Mouse (Mus musculus) embryonic facial prominence, embryonic 11.5 days (tissue): Measurements from ENCODE around the gene Xxylt1. TPM values are rescaled to one million over a fixed set of nuclear protein-coding genes. Genes with fewer than 3 reads are reported as not detected.

Experiments used
- ATAC-seq: fragments of 200-750 bp; cut with Nextera tagmentation; replicated peaks from 2 replicates; pipeline ENCODE4 v1.8.0; 2017; ENCODE audit warnings: low read depth; ENCODE audit not compliant: insufficient number of reproducible peaks, low FRiP score, low TSS enrichment
- DNase-seq: peaks from one replicate; pipeline ENCODE4 v3.0.0-alpha.2; 2015; ENCODE audit warnings: low spot score
- H3K27ac ChIP-seq: fragments of 300-500 bp; sonication (generic); replicated peaks from 2 replicates; pipeline ENCODE4 v1.5.1; 2014; ENCODE audit warnings: mild to moderate bottlenecking, low read depth, low read length, control low read depth
- H3K27me3 ChIP-seq: fragments of 300-500 bp; sonication (generic); 2 replicates; pipeline ENCODE4 v1.6.1; 2014; ENCODE audit warnings: mild to moderate bottlenecking, low read length, moderate library complexity, mixed read lengths; ENCODE audit not compliant: control insufficient read depth, insufficient read depth
- H3K36me3 ChIP-seq: fragments of 300-500 bp; sonication (generic); replicated peaks from 2 replicates; pipeline ENCODE4 v1.6.1; 2014; ENCODE audit warnings: low read depth, mild to moderate bottlenecking, low read length, moderate library complexity, mixed read lengths; ENCODE audit not compliant: control insufficient read depth, insufficient read depth
- H3K4me1 ChIP-seq: fragments of 300-500 bp; sonication (generic); 2 replicates; pipeline ENCODE4 v1.6.1; 2014; ENCODE audit warnings: low read length, mixed read lengths; ENCODE audit not compliant: control insufficient read depth, insufficient read depth
- H3K4me2 ChIP-seq: fragments of 300-500 bp; sonication (generic); 2 replicates; pipeline ENCODE4 v1.6.1; 2014; ENCODE audit warnings: low read depth, mild to moderate bottlenecking, control low read depth, low read length, moderate library complexity
- H3K4me3 ChIP-seq: fragments of 300-500 bp; sonication (generic); 2 replicates; pipeline ENCODE4 v1.5.1; 2014; ENCODE audit warnings: low read depth, low read length, control low read depth
- H3K9ac ChIP-seq: fragments of 300-500 bp; sonication (generic); replicated peaks from 2 replicates; pipeline ENCODE4 v1.6.1; 2014; ENCODE audit warnings: mild to moderate bottlenecking, control low read depth, low read length
- H3K9me3 ChIP-seq: fragments of 300-500 bp; sonication (generic); replicated peaks from 2 replicates; pipeline ENCODE4 v1.6.1; 2016; ENCODE audit warnings: mild to moderate bottlenecking, low read length, inconsistent platforms, mixed read lengths; ENCODE audit not compliant: control insufficient read depth
- WGBS: fragments of 180-500 bp; shearing (Covaris S2); extraction: QIAGEN DNeasy Blood & Tissue Kit; methylation state at CpG from one replicate; pipeline ENCODE4 v1.1.7; 2014; 5-methylcytosine and 5-hydroxymethylcytosine counted together
- polyA plus RNA-seq: library from polyadenylated mRNA; unstranded; fragments of >200 nt; fragmentation: Nextera tagmentation; extraction: Ambion mirVana; gene quantifications from 2 replicates; pipeline ENCODE4 v1.2.1, GENCODE M21; 2014

Gene Xxylt1
- polyA plus RNA-seq, 1 experiment from 2014 or later, result 16.3 TPM

GRCm38 (mm10) chr16:30971950-30972541 is 109.2 kb downstream of the Xxylt1 start:
- H3K27ac ChIP-seq, result no peak overlapping the region
- 86% methylated on average over 18 of the region's 18 CpGs for WGBS
- H3K4me1 ChIP-seq, result peaks cover 6% of the 10 kb centered on the region
- no peak overlapping the region for H3K4me2 ChIP-seq
- ATAC-seq, result no peak
- no peaks in the 10 kb centered on the region for H3K36me3 ChIP-seq
- no peaks in the 10 kb centered on the region for H3K9me3 ChIP-seq
- H3K9ac ChIP-seq, result no peak overlapping the region
- H3K27me3 ChIP-seq, result no peaks in the 10 kb centered on the region
- H3K4me3 ChIP-seq, result no peak overlapping the region
- no peak for DNase-seq

GRCm38 (mm10) chr16:30969266-30970064 is 111.8 kb downstream of the Xxylt1 start:
- DNase-seq (peak; percentile 26), ATAC-seq (no peak)
- Histone ChIP-seq H3K27me3 (no peaks in the 10 kb centered on the region), H3K4me3 (no peak overlapping the region), H3K4me2 (no peak overlapping the region), H3K4me1 (peaks cover 4% of the 10 kb centered on the region), H3K27ac (no peak overlapping the region), H3K9ac (0 out of 2 replicates have a peak overlapping the region, but pooled peaks have one; percentile 13), H3K9me3 (no peaks in the 10 kb centered on the region), H3K36me3 (no peaks in the 10 kb centered on the region)
- 57% methylated on average over 18 of the region's 18 CpGs for WGBS

GRCm38 (mm10) chr16:30968402-30969151 is 112.7 kb downstream of the Xxylt1 start:
- no peaks in the 10 kb centered on the region for H3K27me3 ChIP-seq
- H3K9me3 ChIP-seq, result no peaks in the 10 kb centered on the region
- H3K4me3 ChIP-seq, result no peak overlapping the region
- peaks cover 4% of the 10 kb centered on the region for H3K4me1 ChIP-seq
- no peak overlapping the region for H3K27ac ChIP-seq
- DNase-seq (no peak), ATAC-seq (no peak)
- H3K36me3 ChIP-seq, result no peaks in the 10 kb centered on the region
- H3K9ac ChIP-seq, result no peak overlapping the region
- WGBS, result 83% methylated on average over 7 of the region's 7 CpGs
- no peak overlapping the region for H3K4me2 ChIP-seq

- Histone ChIP-seq H3K9ac (no peak overlapping the region), H3K9me3 (no peaks in the 10 kb centered on the region), H3K27me3 (no peaks in the 10 kb centered on the region), H3K36me3 (no peaks in the 10 kb centered on the region), H3K27ac (no peak overlapping the region), H3K4me1 (peaks cover 4% of the 10 kb centered on the region), H3K4me3 (no peak overlapping the region), H3K4me2 (no peak overlapping the region)
- ATAC-seq (no peak), DNase-seq (no peak)
- 82% methylated on average over 5 of the region's 5 CpGs for WGBS
Observed at GRCm38 (mm10) chr16:30966684-30967083, 114.5 kb downstream of the Xxylt1 start.

- no peak for DNase-seq
- H3K9me3 ChIP-seq, result no peaks in the 10 kb centered on the region
- no peak overlapping the region for H3K4me2 ChIP-seq
- H3K9ac ChIP-seq, result no peak overlapping the region
- no peaks in the 10 kb centered on the region for H3K27me3 ChIP-seq
- H3K4me3 ChIP-seq, result no peak overlapping the region
- H3K4me1 ChIP-seq, result peaks cover 4% of the 10 kb centered on the region
- no peaks in the 10 kb centered on the region for H3K36me3 ChIP-seq
- 65% methylated on average over 7 of the region's 7 CpGs for WGBS
- ATAC-seq, result no peak
- H3K27ac ChIP-seq, result no peak overlapping the region
Observed at GRCm38 (mm10) chr16:30964891-30965290, 116.3 kb downstream of the Xxylt1 start.

GRCm38 (mm10) chr16:30964411-30964810 is 116.8 kb downstream of the Xxylt1 start:
- peaks cover 4% of the 10 kb centered on the region for H3K4me1 ChIP-seq
- no peak overlapping the region for H3K4me3 ChIP-seq
- ATAC-seq (no peak), DNase-seq (no peak)
- H3K9me3 ChIP-seq, result no peaks in the 10 kb centered on the region
- H3K9ac ChIP-seq, result no peak overlapping the region; the same call in 1 of the 2 replicates
- no peaks in the 10 kb centered on the region for H3K36me3 ChIP-seq
- H3K4me2 ChIP-seq, result no peak overlapping the region
- 77% methylated on average over 6 of the region's 6 CpGs for WGBS
- H3K27me3 ChIP-seq, result no peaks in the 10 kb centered on the region
- H3K27ac ChIP-seq, result no peak overlapping the region

- no peak overlapping the region for H3K9ac ChIP-seq
- H3K27me3 ChIP-seq, result no peaks in the 10 kb centered on the region
- H3K4me3 ChIP-seq, result no peak overlapping the region
- H3K9me3 ChIP-seq, result no peaks in the 10 kb centered on the region
- WGBS, result 85% methylated on average over 8 of the region's 8 CpGs
- ATAC-seq, result no peak
- no peaks in the 10 kb centered on the region for H3K36me3 ChIP-seq
- DNase-seq, result no peak
- H3K27ac ChIP-seq, result no peak overlapping the region
- H3K4me2 ChIP-seq, result no peak overlapping the region
- H3K4me1 ChIP-seq, result no peaks in the 10 kb centered on the region
Observed at GRCm38 (mm10) chr16:30962515-30962914, 118.7 kb downstream of the Xxylt1 start.

GRCm38 (mm10) chr16:30961176-30961575 is 120.1 kb downstream of the Xxylt1 start:
- Histone ChIP-seq H3K27ac (no peak overlapping the region), H3K27me3 (no peaks in the 10 kb centered on the region), H3K9me3 (no peaks in the 10 kb centered on the region), H3K4me2 (no peak overlapping the region), H3K36me3 (no peaks in the 10 kb centered on the region), H3K4me3 (no peak overlapping the region), H3K9ac (no peak overlapping the region), H3K4me1 (no peaks in the 10 kb centered on the region)
- DNase-seq (no peak), ATAC-seq (no peak)
- 84% methylated on average over 8 of the region's 8 CpGs for WGBS
